Mouse (Mus musculus) embryonic facial prominence, embryonic 15.5 days (tissue): ENCODE data around the gene Hook2. TPM values are rescaled to one million over a fixed set of nuclear protein-coding genes. Genes with fewer than 3 reads are reported as not detected.

Source experiments
- ATAC-seq: fragments of 200-750 bp; cut with Nextera tagmentation; 2 replicates; pipeline ENCODE4 v1.8.0; 2017; ENCODE audit warnings: low read depth, moderate TSS enrichment; ENCODE audit not compliant: insufficient number of reproducible peaks, low FRiP score, low TSS enrichment
- H3K27ac ChIP-seq: fragments of 300-500 bp; sonication (generic); replicated peaks from 2 replicates; pipeline ENCODE4 v1.5.1; 2015; ENCODE audit warnings: mild to moderate bottlenecking, inconsistent platforms
- H3K27me3 ChIP-seq: fragments of 300-500 bp; sonication (generic); 2 replicates; pipeline ENCODE4 v1.6.1; 2015; ENCODE audit warnings: inconsistent platforms
- H3K36me3 ChIP-seq: fragments of 300-500 bp; sonication (generic); 2 replicates; pipeline ENCODE4 v1.6.1; 2015; ENCODE audit warnings: mild to moderate bottlenecking, inconsistent platforms
- H3K4me1 ChIP-seq: fragments of 300-500 bp; sonication (generic); 2 replicates; pipeline ENCODE4 v1.6.1; 2015; ENCODE audit warnings: inconsistent platforms
- H3K4me2 ChIP-seq: fragments of 300-500 bp; sonication (generic); replicated peaks from 2 replicates; pipeline ENCODE4 v1.6.1; 2015; ENCODE audit warnings: mild to moderate bottlenecking, inconsistent platforms
- H3K4me3 ChIP-seq: fragments of 300-500 bp; sonication (generic); replicated peaks from 2 replicates; pipeline ENCODE4 v1.5.1; 2015; ENCODE audit warnings: mild to moderate bottlenecking, inconsistent platforms
- H3K9ac ChIP-seq: fragments of 300-500 bp; sonication (generic); 2 replicates; pipeline ENCODE4 v1.6.1; 2015; ENCODE audit warnings: inconsistent platforms
- H3K9me3 ChIP-seq: fragments of 300-500 bp; sonication (generic); replicated peaks from 2 replicates; pipeline ENCODE4 v1.6.1; 2016; ENCODE audit warnings: inconsistent platforms
- WGBS: fragments of 180-500 bp; shearing (Covaris S2); methylation state at CpG from one replicate; pipeline ENCODE4 v1.1.7; 2015; 5-methylcytosine and 5-hydroxymethylcytosine counted together
- polyA plus RNA-seq: library from polyadenylated mRNA; unstranded; fragments of >200 nt; fragmentation: Nextera tagmentation; extraction: Ambion mirVana; gene quantifications from 2 replicates; pipeline ENCODE4 v1.2.1, GENCODE M21; 2015

The Hook2 gene
- polyA plus RNA-seq, 1 experiment from 2014 or later, result 30.6 TPM

- peaks cover 1% of the 10 kb centered on the region; the same call in 1 of the 2 replicates for H3K4me1 ChIP-seq
- H3K4me3 ChIP-seq, result no peak overlapping the region
- no peaks in the 10 kb centered on the region for H3K27me3 ChIP-seq
- H3K9me3 ChIP-seq, result no peaks in the 10 kb centered on the region
- H3K4me2 ChIP-seq, result no peak overlapping the region
- WGBS, result 87% methylated on average over 7 of the region's 7 CpGs
- H3K9ac ChIP-seq, result no peak overlapping the region
- no peak overlapping the region for H3K27ac ChIP-seq
- peaks cover 39% of the 10 kb centered on the region for H3K36me3 ChIP-seq
- ATAC-seq, result no peak
Measured at GRCm38 (mm10) chr8:84959811-84960210, 30.6 kb upstream of the Hook2 start.

GRCm38 (mm10) chr8:84963952-84964351 lies 26.5 kb upstream of the Hook2 start:
- H3K27ac ChIP-seq, result no peak overlapping the region
- no peaks in the 10 kb centered on the region for H3K27me3 ChIP-seq
- no peak overlapping the region for H3K9ac ChIP-seq
- no peak for ATAC-seq
- H3K36me3 ChIP-seq, result peaks cover 22% of the 10 kb centered on the region
- 88% methylated on average over 4 of the region's 4 CpGs for WGBS
- H3K4me2 ChIP-seq, result no peak overlapping the region
- no peak overlapping the region for H3K4me3 ChIP-seq
- no peaks in the 10 kb centered on the region for H3K9me3 ChIP-seq
- H3K4me1 ChIP-seq, result peaks cover 27% of the 10 kb centered on the region

- H3K4me1 ChIP-seq, result peaks cover 33% of the 10 kb centered on the region
- peak overlapping the region; percentile 73 for H3K9ac ChIP-seq
- H3K27me3 ChIP-seq, result no peaks in the 10 kb centered on the region
- H3K27ac ChIP-seq, result peak overlapping the region; percentile 82
- H3K36me3 ChIP-seq, result peaks cover 14% of the 10 kb centered on the region
- peak; percentile 91 for ATAC-seq
- H3K4me2 ChIP-seq, result peak overlapping the region; percentile 87
- H3K9me3 ChIP-seq, result no peaks in the 10 kb centered on the region
- peak overlapping the region; percentile 67 for H3K4me3 ChIP-seq
- WGBS, result under 1% methylated on average over 41 of the region's 41 CpGs
Measured at GRCm38 (mm10) chr8:84965731-84966291, 24.6 kb upstream of the Hook2 start.

DNA sequence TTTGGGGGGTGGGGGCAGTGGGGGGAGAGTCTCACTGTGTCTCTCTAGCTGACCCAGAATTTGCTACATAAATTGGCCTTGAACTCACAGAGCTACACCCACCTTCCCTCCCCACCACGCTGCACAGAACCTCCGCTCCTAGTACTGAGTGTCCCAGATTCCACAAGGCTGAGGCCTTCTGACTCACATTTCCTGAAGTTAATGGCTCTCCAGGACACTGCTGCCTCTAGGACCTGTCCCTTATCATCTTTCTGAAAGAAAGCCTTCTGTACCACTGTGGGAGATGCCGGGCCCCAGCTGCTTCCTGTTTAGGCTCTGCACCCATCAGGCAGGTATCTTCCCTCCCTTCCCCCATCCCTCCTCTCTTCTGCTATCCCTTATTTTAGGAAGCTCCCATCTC lies 23.8 kb upstream of the Hook2 start:
- peak overlapping the region; percentile 87 for H3K4me2 ChIP-seq
- H3K27ac ChIP-seq, result no peak overlapping the region
- H3K27me3 ChIP-seq, result no peaks in the 10 kb centered on the region
- H3K4me3 ChIP-seq, result no peak overlapping the region
- H3K36me3 ChIP-seq, result peaks cover 15% of the 10 kb centered on the region
- WGBS, result 53% methylated on average over 3 of the region's 3 CpGs
- peaks cover 39% of the 10 kb centered on the region for H3K4me1 ChIP-seq
- no peaks in the 10 kb centered on the region for H3K9me3 ChIP-seq
- ATAC-seq, result no peak
- H3K9ac ChIP-seq, result no peak overlapping the region

- no peak for ATAC-seq
- Histone ChIP-seq H3K4me2 (no peak overlapping the region), H3K9ac (no peak overlapping the region), H3K4me3 (no peak overlapping the region), H3K27ac (0 out of 2 replicates have a peak overlapping the region, but pooled peaks have one; percentile 0), H3K4me1 (peaks cover 39% of the 10 kb centered on the region), H3K36me3 (peaks cover 24% of the 10 kb centered on the region), H3K9me3 (no peaks in the 10 kb centered on the region), H3K27me3 (no peaks in the 10 kb centered on the region)
- 83% methylated on average over 13 of the region's 13 CpGs for WGBS
Measured at GRCm38 (mm10) chr8:84967532-84968304, 22.7 kb upstream of the Hook2 start.

- peaks cover 32% of the 10 kb centered on the region for H3K36me3 ChIP-seq
- ATAC-seq, result no peak
- peak overlapping the region; percentile 76 for H3K4me2 ChIP-seq
- H3K4me3 ChIP-seq, result peak overlapping the region; percentile 73
- peak overlapping the region; percentile 72 for H3K9ac ChIP-seq
- WGBS, result 14% methylated on average over 2 of the region's 2 CpGs
- no peaks in the 10 kb centered on the region for H3K27me3 ChIP-seq
- H3K27ac ChIP-seq, result peak overlapping the region; percentile 88
- H3K9me3 ChIP-seq, result no peaks in the 10 kb centered on the region
- H3K4me1 ChIP-seq, result peaks cover 39% of the 10 kb centered on the region
Measured at GRCm38 (mm10) chr8:84968650-84969049, 21.8 kb upstream of the Hook2 start.

GRCm38 (mm10) chr8:84969241-84970134 lies 20.9 kb upstream of the Hook2 start, which contains the start of the genes Gm49661, Prdx2 and Rnaseh2a:
Gm49661 (minus strand) TSS chr8:84969433.
Prdx2 (plus strand) TSS chr8:84969587.
Rnaseh2a (minus strand) TSS chr8:84969767.
- peaks cover 41% of the 10 kb centered on the region for H3K4me1 ChIP-seq
- H3K36me3 ChIP-seq, result peaks cover 37% of the 10 kb centered on the region
- peak within 1 kb of the TSS; percentile 73 for H3K4me3 ChIP-seq
- peak within 1 kb of the TSS; percentile 88 for H3K27ac ChIP-seq
- no peaks in the 10 kb centered on the region for H3K27me3 ChIP-seq
- peak; percentile 76 for ATAC-seq
- H3K4me2 ChIP-seq, result peak within 1 kb of the TSS; percentile 76
- H3K9me3 ChIP-seq, result no peaks in the 10 kb centered on the region
- under 1% methylated on average over 56 of the region's 56 CpGs for WGBS
- peak within 1 kb of the TSS; percentile 72 for H3K9ac ChIP-seq

- peak overlapping the region; percentile 72 for H3K9ac ChIP-seq
- H3K4me3 ChIP-seq, result peak overlapping the region; percentile 73
- peak overlapping the region; percentile 76 for H3K4me2 ChIP-seq
- H3K4me1 ChIP-seq, result peaks cover 43% of the 10 kb centered on the region
- WGBS, result 6% methylated on average over 21 of the region's 21 CpGs
- no peaks in the 10 kb centered on the region for H3K27me3 ChIP-seq
- ATAC-seq, result no peak
- peaks cover 39% of the 10 kb centered on the region for H3K36me3 ChIP-seq
- H3K27ac ChIP-seq, result peak overlapping the region; percentile 88
- no peaks in the 10 kb centered on the region for H3K9me3 ChIP-seq
Measured at GRCm38 (mm10) chr8:84970135-84970790, 20.1 kb upstream of the Hook2 start.

GRCm38 (mm10) chr8:84970913-84971312 lies 19.5 kb upstream of the Hook2 start:
- peak overlapping the region; percentile 76 for H3K4me2 ChIP-seq
- H3K27me3 ChIP-seq, result no peaks in the 10 kb centered on the region
- WGBS, result 49% methylated on average over 5 of the region's 5 CpGs
- peaks cover 39% of the 10 kb centered on the region for H3K36me3 ChIP-seq
- no peak for ATAC-seq
- H3K9ac ChIP-seq, result no peak overlapping the region
- H3K4me1 ChIP-seq, result peaks cover 46% of the 10 kb centered on the region
- H3K9me3 ChIP-seq, result no peaks in the 10 kb centered on the region
- peak overlapping the region; percentile 73 for H3K4me3 ChIP-seq
- H3K27ac ChIP-seq, result no peak overlapping the region

GRCm38 (mm10) chr8:84973079-84973478 lies 17.3 kb upstream of the Hook2 start:
- peaks cover 58% of the 10 kb centered on the region for H3K4me1 ChIP-seq

More at GRCm38 (mm10) chr8:84973079-84973478, 17.3 kb upstream of the Hook2 start:
- peaks cover 9% of the 10 kb centered on the region for H3K27me3 ChIP-seq
- no peaks in the 10 kb centered on the region for H3K9me3 ChIP-seq
- H3K4me3 ChIP-seq, result no peak overlapping the region
- peaks cover 39% of the 10 kb centered on the region for H3K36me3 ChIP-seq
- no peak overlapping the region for H3K9ac ChIP-seq
- H3K27ac ChIP-seq, result no peak overlapping the region
- WGBS, result 87% methylated on average over 1 of the region's 1 CpGs
- no peak overlapping the region for H3K4me2 ChIP-seq
- no peak for ATAC-seq
